Comparison of ENCODE assay signal across 23 mouse cellular contexts in genomic region chr11:113745961-113746360, GRCm38 (mm10). TPM values are rescaled to one million over a fixed set of nuclear protein-coding genes. Genes with fewer than 3 reads are reported as not detected.
DNase-seq lines count a peak whose midpoint lies in the region; ATAC-seq and TF ChIP-seq lines count a peak whose summit lies in the region.
"Had no signal": no experiment of that assay in that cellular context is flagged by ENCODE, and none has a peak within 500 bp of the region (broad histone marks: within the 10 kb centered on the region; RNA-seq: fewer than 3 reads in every experiment).

No protein-coding gene starts in this region.

- TF ChIP-seq CTCF in gastrocnemius, adult 2 months (IDR thresholded peaks at IDR 0.05), result no peak
- no peak for TF ChIP-seq CTCF in intestine, postnatal 0 days (IDR thresholded peaks at IDR 0.05; ENCODE audit: low read depth)
- no peak for TF ChIP-seq CTCF in lung, postnatal 0 days (IDR thresholded peaks at IDR 0.05)

- H3K27ac ChIP-seq in gastrocnemius, adult 2 months, result peak overlapping the region; percentile 20; the same call in 1 of the 2 replicates
- H3K27ac ChIP-seq in intestine, postnatal 0 days (ENCODE audit: low read depth, low read length), result peak overlapping the region; percentile 11; the same call in 1 of the 2 replicates
- H3K27ac ChIP-seq in intestine, embryonic 16.5 days (ENCODE audit: low read length), result no peak overlapping the region
- peak overlapping the region; percentile 27; the same call in 1 of the 2 replicates for H3K27ac ChIP-seq in lung, postnatal 0 days (ENCODE audit: low read length)
- H3K27ac ChIP-seq: embryonic facial prominence, embryonic 10.5 days; forebrain, embryonic 10.5 days; forebrain, embryonic 15.5 days had no signal

- H3K9ac ChIP-seq in intestine, postnatal 0 days (ENCODE audit: low read depth, low read length), result no peak overlapping the region
- H3K9ac ChIP-seq in intestine, embryonic 16.5 days (ENCODE audit: low read depth, low read length), result no peak overlapping the region
- H3K9ac ChIP-seq in lung, postnatal 0 days (replicated peaks; ENCODE audit: low read depth), result no peak overlapping the region
- H3K9ac ChIP-seq: forebrain, embryonic 15.5 days had no signal

- ATAC-seq in intestine, postnatal 0 days, result no peak
- no peak for ATAC-seq in intestine, embryonic 16.5 days
- ATAC-seq in lung, postnatal 0 days, result no peak
- ATAC-seq: CD4-positive, CD25-positive, alpha-beta regulatory T cell, adult 4 months; forebrain, embryonic 15.5 days; hindbrain, embryonic 16.5 days; inflammation-experienced regulatory T-cells, adult 6 months had no signal

- no peak for TF ChIP-seq EP300 in lung, postnatal 0 days (IDR thresholded peaks at IDR 0.05)

- intact Hi-C loops in gastrocnemius, adult 2 months (cut with DNase I), result no loop called here

- H3K9me3 ChIP-seq in intestine, postnatal 0 days (ENCODE audit: control insufficient read depth), result no peaks in the 10 kb centered on the region
- peaks cover 5% of the 10 kb centered on the region; the same call in 1 of the 2 replicates for H3K9me3 ChIP-seq in intestine, embryonic 16.5 days (ENCODE audit: control insufficient read depth, low read length)
- no peaks in the 10 kb centered on the region for H3K9me3 ChIP-seq in lung, postnatal 0 days (ENCODE audit: low read length)
- H3K9me3 ChIP-seq: forebrain, embryonic 15.5 days had no signal

- no peaks in the 10 kb centered on the region; the same call in 1 of the 2 replicates for H3K36me3 ChIP-seq in intestine, postnatal 0 days (ENCODE audit: control insufficient read depth, insufficient read depth)
- H3K36me3 ChIP-seq in intestine, embryonic 16.5 days (ENCODE audit: control insufficient read depth, insufficient read depth, low read length), result peaks cover 12% of the 10 kb centered on the region
- no peaks in the 10 kb centered on the region for H3K36me3 ChIP-seq in lung, postnatal 0 days (ENCODE audit: insufficient read depth, low read length)

- no peak overlapping the region for H3K4me3 ChIP-seq in gastrocnemius, adult 2 months
- no peak overlapping the region for H3K4me3 ChIP-seq in intestine, postnatal 0 days (ENCODE audit: low read depth, low read length)
- no peak overlapping the region for H3K4me3 ChIP-seq in intestine, embryonic 16.5 days (ENCODE audit: low read length)
- H3K4me3 ChIP-seq in lung, postnatal 0 days (ENCODE audit: low read depth, low read length), result no peak overlapping the region
- H3K4me3 ChIP-seq: embryonic facial prominence, embryonic 10.5 days; erythroblast, embryonic 14.5 days; forebrain, embryonic 10.5 days; forebrain, embryonic 15.5 days had no signal

- DNase-seq in gastrocnemius, adult 2 months, result no peak
- DNase-seq in gastrocnemius, adult 18-20 months (ENCODE audit: low spot score), result no peak
- no peak for DNase-seq in lung, postnatal 0 days (ENCODE audit: low spot score)
- no peak for DNase-seq in lung, postnatal 36 days
- DNase-seq: adrenal gland, postnatal 36 days; B cell, adult 2 months; cerebellum, adult 2 months; cerebellum, postnatal 10 days; gastrocnemius, postnatal 25 days; kidney, adult 18-20 months had no signal

- H3K4me1 ChIP-seq in intestine, postnatal 0 days (replicated peaks; ENCODE audit: control insufficient read depth, insufficient read depth, low read length), result peaks cover 17% of the 10 kb centered on the region; the same call in 1 of the 2 replicates
- H3K4me1 ChIP-seq in intestine, embryonic 16.5 days (ENCODE audit: control insufficient read depth, insufficient read depth, low read length), result peaks cover 31% of the 10 kb centered on the region
- H3K4me1 ChIP-seq in lung, postnatal 0 days (ENCODE audit: insufficient read depth, low read depth, low read length), result peaks cover 19% of the 10 kb centered on the region

- no peaks in the 10 kb centered on the region for H3K27me3 ChIP-seq in intestine, postnatal 0 days (replicated peaks; ENCODE audit: control insufficient read depth, insufficient read depth, low read length)
- H3K27me3 ChIP-seq in intestine, embryonic 16.5 days (replicated peaks; ENCODE audit: control insufficient read depth, insufficient read depth, low read length), result no peaks in the 10 kb centered on the region
- H3K27me3 ChIP-seq in lung, postnatal 0 days (replicated peaks; ENCODE audit: insufficient read depth, low read length), result no peaks in the 10 kb centered on the region
- H3K27me3 ChIP-seq: forebrain, embryonic 15.5 days had no signal

- no peak overlapping the region for H3K4me2 ChIP-seq in intestine, postnatal 0 days (replicated peaks; ENCODE audit: low read depth)
- no peak overlapping the region for H3K4me2 ChIP-seq in intestine, embryonic 16.5 days (ENCODE audit: low read depth, low read length)
- H3K4me2 ChIP-seq in lung, postnatal 0 days (replicated peaks; ENCODE audit: low read depth, low read length), result no peak overlapping the region
- H3K4me2 ChIP-seq: forebrain, embryonic 15.5 days; heart, embryonic 11.5 days had no signal

- WGBS in intestine, postnatal 0 days, result 62% methylated on average over 4 of the region's 4 CpGs
- WGBS in intestine, embryonic 16.5 days, result 77% methylated on average over 4 of the region's 4 CpGs
- 47% methylated on average over 4 of the region's 4 CpGs for WGBS in lung, postnatal 0 days

RNA-seq across cellular contexts. Expression of gene Cdc42ep4, which starts 5.7 kb away (rescaled TPM):
- 1 to 10 TPM; 5.2 to 9.1 TPM for total RNA-seq in gastrocnemius, adult 2 months (2021)
- 1 to 10 TPM; 4.5 to 7.4 TPM for total RNA-seq in gastrocnemius, adult 18-20 months (2021)
- 30.2 and 33.0 TPM in 2 replicates for polyA plus RNA-seq in intestine, postnatal 0 days (2015; fragmentation: Nextera tagmentation; extraction: Ambion mirVana)
- polyA plus RNA-seq in intestine, embryonic 16.5 days (2015; fragmentation: Nextera tagmentation; extraction: Ambion mirVana), result 59.0 and 60.3 TPM in 2 replicates
- 92.8 and 116 TPM in 2 replicates for polyA plus RNA-seq in lung, postnatal 0 days (2015; fragmentation: Nextera tagmentation; extraction: Ambion mirVana)

RNA-seq across cellular contexts. Expression of gene Cpsf4l, which starts 36.1 kb away (rescaled TPM):
- total RNA-seq in gastrocnemius, adult 2 months (2021), result not detected
- total RNA-seq in gastrocnemius, adult 18-20 months (2021), result not detected
- polyA plus RNA-seq in intestine, postnatal 0 days (2015; fragmentation: Nextera tagmentation; extraction: Ambion mirVana), result not detected in 2 replicates
- 0.12 and 0.33 TPM in 2 replicates for polyA plus RNA-seq in intestine, embryonic 16.5 days (2015; fragmentation: Nextera tagmentation; extraction: Ambion mirVana)
- polyA plus RNA-seq in lung, postnatal 0 days (2015; fragmentation: Nextera tagmentation; extraction: Ambion mirVana), result 0.17 and 0.25 TPM in 2 replicates
- total RNA-seq: G1E; gastrocnemius, postnatal 25 days; granulocyte monocyte progenitor cell, adult 5-6 weeks; heart, postnatal 25 days had no signal
- polyA plus RNA-seq: erythroblast, embryonic 14.5 days; G1E; inflammation-experienced regulatory T-cells, adult 6 months had no signal
